Mouse (Mus musculus): ENCODE results near the gene Pgm2l1.
"Not testable (repeated sequence)": the region's sequence is repeated elsewhere in the genome, so short reads cannot be mapped to it uniquely, and the experiment has no call there.

Gene Pgm2l1

GRCm38 (mm10) chr7:100227896-100228525 lies 817 bp downstream of the Pgm2l1 start:
- in situ Hi-C loops (cut with MboI, MseI) = no loop called here

GRCm38 (mm10) chr7:100228957-100229356 lies 1.8 kb downstream of the Pgm2l1 start:
- in situ Hi-C loops (cut with MboI, MseI) = no loop called here

- in situ Hi-C loops (cut with MboI, MseI) = no loop called here
These were observed 3.5 kb downstream of the Pgm2l1 start for GRCm38 (mm10) chr7:100230646-100231045.

- in situ Hi-C loops (cut with MboI, MseI) = no loop called here
These were observed 4.5 kb downstream of the Pgm2l1 start for GRCm38 (mm10) chr7:100231661-100232060.

GRCm38 (mm10) chr7:100233681-100234080 lies 6.5 kb downstream of the Pgm2l1 start:
- in situ Hi-C loops (cut with MboI, MseI) = no loop called here

GRCm38 (mm10) chr7:100234264-100234885 lies 7.2 kb downstream of the Pgm2l1 start:
- in situ Hi-C loops (cut with MboI, MseI) = no loop called here

- in situ Hi-C loops (cut with MboI, MseI) = no loop called here
These were observed 11.1 kb downstream of the Pgm2l1 start for GRCm38 (mm10) chr7:100238271-100238670.

GRCm38 (mm10) chr7:100240601-100241000 lies 13.4 kb downstream of the Pgm2l1 start:
- in situ Hi-C loops (cut with MboI, MseI) = no loop called here

GRCm38 (mm10) chr7:100243007-100243406 lies 15.8 kb downstream of the Pgm2l1 start:
- in situ Hi-C loops (cut with MboI, MseI) = no loop called here

- in situ Hi-C loops (cut with MboI, MseI) = no loop called here
These were observed 17.0 kb downstream of the Pgm2l1 start for GRCm38 (mm10) chr7:100244225-100244624.

- in situ Hi-C loops (cut with MboI, MseI) = no loop called here
These were observed 18.0 kb downstream of the Pgm2l1 start for GRCm38 (mm10) chr7:100245176-100245575.

- in situ Hi-C loops (cut with MboI, MseI) = no loop called here
These were observed 23.5 kb downstream of the Pgm2l1 start for GRCm38 (mm10) chr7:100250667-100251066.

GRCm38 (mm10) chr7:100262350-100262749 lies 35.2 kb downstream of the Pgm2l1 start:
- in situ Hi-C loops (cut with MboI, MseI) = no loop called here

GRCm38 (mm10) chr7:100264934-100265333 lies 37.7 kb downstream of the Pgm2l1 start:
- in situ Hi-C loops (cut with MboI, MseI) = not testable (repeated sequence)

GRCm38 (mm10) chr7:100272369-100272768 lies 45.2 kb downstream of the Pgm2l1 start:
- in situ Hi-C loops (cut with MboI, MseI) = no loop called here

GRCm38 (mm10) chr7:100274507-100274906 lies 47.3 kb downstream of the Pgm2l1 start:
- in situ Hi-C loops (cut with MboI, MseI) = no loop called here

GRCm38 (mm10) chr7:100276397-100276796 lies 49.2 kb downstream of the Pgm2l1 start:
- in situ Hi-C loops (cut with MboI, MseI) = no loop called here

GRCm38 (mm10) chr7:100279803-100280202 lies 52.6 kb downstream of the Pgm2l1 start:
- in situ Hi-C loops (cut with MboI, MseI) = no loop called here

- in situ Hi-C loops (cut with MboI, MseI) = no loop called here
These were observed 54.4 kb downstream of the Pgm2l1 start for GRCm38 (mm10) chr7:100281596-100281995.

- in situ Hi-C loops (cut with MboI, MseI) = no loop called here
These were observed 56.1 kb downstream of the Pgm2l1 start for GRCm38 (mm10) chr7:100283298-100283697.

- in situ Hi-C loops (cut with MboI, MseI) = no loop called here
These were observed 58.2 kb downstream of the Pgm2l1 start, which contains the start of gene P4ha3 for GRCm38 (mm10) chr7:100285383-100285782. Gene P4ha3, plus strand, starts transcription at chr7:100285520.

- in situ Hi-C loops (cut with MboI, MseI) = no loop called here
These were observed 60.8 kb downstream of the Pgm2l1 start for GRCm38 (mm10) chr7:100287748-100288578.

Data from T-helper 1 cell (primary cell).